Mouse (Mus musculus): ENCODE results near the gene Mmp27. TPM values are rescaled to one million over a fixed set of nuclear protein-coding genes. Genes with fewer than 3 reads are reported as not detected.

The Mmp27 gene
- polyA plus RNA-seq, 1 experiment from 2014 or later: not detected

GRCm38 (mm10) chr9:7570485-7570884, 711 bp upstream of the Mmp27 start:
- Histone ChIP-seq H3K36me3 (no peaks in the 10 kb centered on the region), H3K9me3 (replicated peaks) (no peaks in the 10 kb centered on the region), H3K4me1 (no peaks in the 10 kb centered on the region), H3K27me3 (ENCODE audit: low read depth, poor library complexity, severe bottlenecking) (no peaks in the 10 kb centered on the region), H3K27ac (replicated peaks) (no peak overlapping the region), H3K4me3 (no peak overlapping the region)
- 96% methylated on average over 1 of the region's 1 CpGs for WGBS
- DNase-seq (ENCODE audit: low spot score): no peak

DNA sequence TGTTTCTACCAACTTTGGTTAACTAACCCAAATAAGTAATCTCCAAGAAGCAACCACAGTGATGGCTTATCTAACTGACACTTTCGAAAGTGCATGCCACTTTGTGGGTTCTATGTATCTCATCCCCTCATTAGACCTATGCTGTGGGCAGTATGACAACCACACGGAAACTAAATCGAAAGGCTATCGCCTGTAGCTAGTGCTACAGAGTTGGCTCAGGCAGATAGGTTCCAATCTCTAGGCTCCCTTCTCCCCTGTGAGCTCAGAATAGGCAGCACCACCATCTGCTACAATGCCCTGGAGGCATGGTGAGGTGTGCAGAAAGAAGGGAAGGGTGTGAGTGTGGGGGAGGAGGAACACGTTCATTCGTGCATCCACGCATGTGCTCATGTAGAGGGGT, 992 bp downstream of the Mmp27 start:
- Histone ChIP-seq H3K9me3 (replicated peaks) (no peaks in the 10 kb centered on the region), H3K4me3 (no peak overlapping the region), H3K27me3 (ENCODE audit: low read depth, poor library complexity, severe bottlenecking) (no peaks in the 10 kb centered on the region), H3K4me1 (no peaks in the 10 kb centered on the region), H3K36me3 (no peaks in the 10 kb centered on the region), H3K27ac (replicated peaks) (no peak overlapping the region)
- WGBS: 90% methylated on average over 7 of the region's 7 CpGs
- no peak for DNase-seq (ENCODE audit: low spot score)

- Histone ChIP-seq H3K27ac (replicated peaks) (no peak overlapping the region), H3K4me3 (no peak overlapping the region), H3K36me3 (no peaks in the 10 kb centered on the region), H3K9me3 (replicated peaks) (no peaks in the 10 kb centered on the region), H3K27me3 (ENCODE audit: low read depth, poor library complexity, severe bottlenecking) (no peaks in the 10 kb centered on the region), H3K4me1 (no peaks in the 10 kb centered on the region)
- WGBS: 86% methylated on average over 2 of the region's 2 CpGs
- DNase-seq (ENCODE audit: low spot score): no peak
Observed at GRCm38 (mm10) chr9:7572663-7573308, 1.6 kb downstream of the Mmp27 start.

DNA sequence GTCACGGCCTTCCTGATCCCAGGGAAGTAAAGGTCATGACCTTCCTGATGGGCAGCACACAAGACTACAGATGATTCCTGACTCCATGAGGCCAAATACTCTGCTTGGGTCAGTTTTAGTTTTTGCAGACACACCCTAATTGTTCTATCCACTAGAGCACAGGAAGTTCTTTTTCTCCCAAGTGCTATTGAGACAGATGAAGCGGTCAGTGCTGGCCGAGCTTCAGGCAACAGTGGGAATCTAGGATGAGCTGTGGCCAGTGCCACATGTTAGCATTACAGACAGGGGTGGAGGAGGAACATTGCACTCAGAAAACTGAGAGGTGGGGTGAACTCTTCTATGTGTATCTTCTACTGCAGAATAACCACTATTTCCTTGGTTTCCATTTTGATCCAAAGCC, 4.3 kb downstream of the Mmp27 start:
- no peaks in the 10 kb centered on the region for H3K9me3 ChIP-seq (replicated peaks)
- H3K4me3 ChIP-seq: no peak overlapping the region
- H3K4me1 ChIP-seq: no peaks in the 10 kb centered on the region
- H3K36me3 ChIP-seq: no peaks in the 10 kb centered on the region
- no peak overlapping the region for H3K27ac ChIP-seq (replicated peaks)
- WGBS: 78% methylated on average over 3 of the region's 3 CpGs
- no peaks in the 10 kb centered on the region for H3K27me3 ChIP-seq (ENCODE audit: low read depth, poor library complexity, severe bottlenecking)
- no peak for DNase-seq (ENCODE audit: low spot score)

DNA sequence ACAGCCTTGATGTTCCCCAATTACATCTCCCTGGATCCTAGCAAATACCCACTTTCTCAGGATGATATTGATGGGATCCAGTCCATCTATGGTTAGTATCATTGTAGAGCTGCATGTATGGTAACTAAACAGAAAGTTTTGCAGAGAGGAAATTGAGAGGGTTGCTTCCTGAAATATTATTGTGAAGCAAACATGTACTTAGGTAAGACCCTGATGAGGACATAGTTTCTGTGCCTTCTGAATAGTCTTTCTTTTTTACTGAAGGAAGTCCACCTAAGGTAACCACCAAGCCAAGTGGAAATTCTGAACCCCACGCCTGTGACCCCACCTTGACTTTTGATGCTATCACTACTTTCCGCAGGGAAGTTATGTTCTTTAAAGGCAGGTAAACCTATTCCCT, 6.2 kb downstream of the Mmp27 start:
- Histone ChIP-seq H3K4me3 (no peak overlapping the region), H3K27ac (replicated peaks) (no peak overlapping the region), H3K9me3 (replicated peaks) (no peaks in the 10 kb centered on the region), H3K27me3 (ENCODE audit: low read depth, poor library complexity, severe bottlenecking) (no peaks in the 10 kb centered on the region), H3K36me3 (no peaks in the 10 kb centered on the region), H3K4me1 (no peaks in the 10 kb centered on the region)
- no peak for DNase-seq (ENCODE audit: low spot score)
- 95% methylated on average over 2 of the region's 2 CpGs for WGBS

DNA sequence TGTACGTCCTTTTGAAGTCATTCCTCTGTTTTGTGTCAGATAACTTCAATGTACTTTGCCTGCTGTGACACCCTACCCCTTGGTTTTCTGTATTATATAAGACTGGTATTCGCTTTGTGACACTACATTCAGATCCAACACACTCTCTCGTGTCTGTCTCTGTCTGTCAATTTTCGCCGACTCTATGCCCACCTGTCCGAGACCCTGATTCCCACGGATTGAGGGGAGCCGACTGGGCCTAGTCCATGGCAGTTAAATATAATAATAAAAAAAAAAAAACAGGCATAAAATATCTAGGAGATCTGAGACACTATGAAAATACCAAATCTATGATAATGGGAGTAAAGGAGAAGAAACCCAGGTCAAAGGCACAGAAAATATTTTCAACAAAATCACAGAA, 18.9 kb downstream of the Mmp27 start:
- H3K27ac ChIP-seq (replicated peaks): no peak overlapping the region
- H3K4me3 ChIP-seq: no peak overlapping the region
- DNase-seq (ENCODE audit: low spot score): no peak
- 77% methylated on average over 8 of the region's 8 CpGs for WGBS
- H3K4me1 ChIP-seq: peaks cover 3% of the 10 kb centered on the region; the same call in 1 of the 2 replicates
- no peaks in the 10 kb centered on the region for H3K9me3 ChIP-seq (replicated peaks)
- H3K27me3 ChIP-seq (ENCODE audit: low read depth, poor library complexity, severe bottlenecking): no peaks in the 10 kb centered on the region
- H3K36me3 ChIP-seq: no peaks in the 10 kb centered on the region

GRCm38 (mm10) chr9:7593272-7593812, 22.1 kb downstream of the Mmp27 start:
- Histone ChIP-seq H3K36me3 (no peaks in the 10 kb centered on the region), H3K4me3 (no peak overlapping the region), H3K27me3 (ENCODE audit: low read depth, poor library complexity, severe bottlenecking) (no peaks in the 10 kb centered on the region), H3K4me1 (peaks cover 4% of the 10 kb centered on the region; the same call in 1 of the 2 replicates), H3K9me3 (replicated peaks) (no peaks in the 10 kb centered on the region), H3K27ac (replicated peaks) (no peak overlapping the region)
- 92% methylated on average over 3 of the region's 3 CpGs for WGBS
- DNase-seq (ENCODE audit: low spot score): no peak

GRCm38 (mm10) chr9:7594816-7595540, 23.8 kb downstream of the Mmp27 start:
- H3K36me3 ChIP-seq: no peaks in the 10 kb centered on the region
- DNase-seq (ENCODE audit: low spot score): peak; percentile 70
- H3K27ac ChIP-seq (replicated peaks): no peak overlapping the region; the same call in 1 of the 2 replicates
- peaks cover 4% of the 10 kb centered on the region; the same call in 1 of the 2 replicates for H3K4me1 ChIP-seq
- 15% methylated on average over 6 of the region's 6 CpGs for WGBS
- H3K4me3 ChIP-seq: peak overlapping the region; percentile 35; the same call in 1 of the 2 replicates
- no peaks in the 10 kb centered on the region for H3K9me3 ChIP-seq (replicated peaks)
- no peaks in the 10 kb centered on the region for H3K27me3 ChIP-seq (ENCODE audit: low read depth, poor library complexity, severe bottlenecking)

DNA sequence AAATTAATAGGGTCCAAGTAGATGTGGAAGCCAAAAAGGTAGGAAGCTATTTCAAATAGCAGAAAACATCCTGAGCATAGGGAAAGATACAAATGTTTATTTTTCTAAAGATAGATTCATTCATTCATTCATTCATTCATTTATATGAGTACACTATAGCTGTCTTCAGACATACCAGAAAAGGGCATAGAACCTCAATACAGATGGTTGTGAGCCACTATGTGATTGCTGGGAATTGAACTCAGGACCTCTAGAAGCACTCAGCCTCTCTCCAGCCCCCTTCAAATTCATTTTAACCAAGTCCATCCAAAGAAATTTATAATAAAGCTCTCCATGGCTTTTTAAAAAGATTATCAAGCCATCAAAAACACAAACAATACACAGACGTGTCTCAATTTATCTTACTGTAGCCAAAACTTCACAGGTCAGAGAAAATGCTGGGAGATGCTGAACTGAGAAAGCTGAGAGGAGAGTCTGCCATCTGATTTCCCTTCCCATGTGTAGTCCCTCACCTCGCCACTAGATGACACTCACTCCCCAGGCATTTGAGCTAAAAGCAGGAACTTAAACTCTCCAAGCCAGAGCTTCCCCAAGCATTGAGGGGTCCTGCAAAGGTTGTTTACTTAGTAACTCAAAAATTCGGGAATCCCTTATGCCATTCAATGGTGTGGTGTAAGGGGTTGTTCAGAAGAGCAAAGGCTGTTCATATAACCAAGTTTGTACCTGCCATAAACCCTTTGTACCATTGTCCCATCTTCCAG, 32.0 kb downstream of the Mmp27 start:
- WGBS: 7% methylated on average over 3 of the region's 3 CpGs
- Histone ChIP-seq H3K9me3 (replicated peaks) (no peaks in the 10 kb centered on the region), H3K36me3 (no peaks in the 10 kb centered on the region), H3K4me1 (no peaks in the 10 kb centered on the region), H3K4me3 (no peak overlapping the region), H3K27me3 (ENCODE audit: low read depth, poor library complexity, severe bottlenecking) (no peaks in the 10 kb centered on the region), H3K27ac (replicated peaks) (no peak overlapping the region)
- DNase-seq (ENCODE audit: low spot score): peak; percentile 64

DNA sequence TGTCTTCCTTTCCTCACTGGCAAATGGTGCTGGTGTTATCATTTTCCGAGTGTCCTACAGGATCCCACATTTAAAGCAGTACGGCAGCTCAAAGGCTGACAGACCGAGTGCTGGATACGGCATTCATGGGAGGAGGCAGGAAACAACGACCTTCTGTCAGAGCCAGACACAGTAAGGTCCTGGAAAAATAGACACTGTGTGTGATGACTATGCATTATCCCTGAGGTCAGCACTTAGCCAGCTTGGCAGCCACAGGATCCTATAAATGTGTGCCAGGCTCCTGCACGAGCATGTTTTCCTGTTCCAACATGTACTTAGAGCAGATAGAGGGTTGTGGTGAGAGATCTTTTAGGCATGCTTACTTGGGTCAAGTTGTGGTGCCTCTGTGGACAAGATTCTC, 32.8 kb downstream of the Mmp27 start:
- H3K9me3 ChIP-seq (replicated peaks): no peaks in the 10 kb centered on the region
- WGBS: 87% methylated on average over 6 of the region's 6 CpGs

DNA sequence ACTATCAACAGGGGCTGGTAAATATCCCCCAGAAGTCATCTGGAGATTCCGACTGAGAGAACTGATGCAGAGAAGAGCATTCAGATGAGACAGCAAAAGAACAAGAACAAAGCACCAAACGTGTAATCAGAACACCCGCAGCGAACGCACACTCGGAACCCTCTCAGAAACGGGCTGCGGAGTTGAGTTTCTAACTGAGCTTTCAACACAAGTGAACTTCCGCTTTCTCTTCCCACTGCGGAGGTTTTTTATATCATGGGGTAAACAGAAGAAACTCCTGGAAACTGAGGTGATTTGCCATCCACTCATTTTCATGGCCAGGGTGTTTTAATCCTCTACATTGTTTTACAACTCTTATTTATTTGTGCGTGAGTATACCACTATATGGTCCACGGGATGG, 34.4 kb downstream of the Mmp27 start:
- H3K27me3 ChIP-seq (ENCODE audit: low read depth, poor library complexity, severe bottlenecking): no peaks in the 10 kb centered on the region
- no peaks in the 10 kb centered on the region for H3K36me3 ChIP-seq
- H3K4me1 ChIP-seq: no peaks in the 10 kb centered on the region
- H3K27ac ChIP-seq (replicated peaks): no peak overlapping the region
- H3K9me3 ChIP-seq (replicated peaks): no peaks in the 10 kb centered on the region
- 88% methylated on average over 12 of the region's 12 CpGs for WGBS
- DNase-seq (ENCODE audit: low spot score): no peak
- H3K4me3 ChIP-seq: no peak overlapping the region

More for the DNA sequence above, 32.8 kb downstream of the Mmp27 start:
- no peak overlapping the region for H3K27ac ChIP-seq (replicated peaks)
- no peak overlapping the region for H3K4me3 ChIP-seq
- no peaks in the 10 kb centered on the region for H3K4me1 ChIP-seq
- H3K27me3 ChIP-seq (ENCODE audit: low read depth, poor library complexity, severe bottlenecking): no peaks in the 10 kb centered on the region
- no peaks in the 10 kb centered on the region for H3K36me3 ChIP-seq
- DNase-seq (ENCODE audit: low spot score): no peak

DNA sequence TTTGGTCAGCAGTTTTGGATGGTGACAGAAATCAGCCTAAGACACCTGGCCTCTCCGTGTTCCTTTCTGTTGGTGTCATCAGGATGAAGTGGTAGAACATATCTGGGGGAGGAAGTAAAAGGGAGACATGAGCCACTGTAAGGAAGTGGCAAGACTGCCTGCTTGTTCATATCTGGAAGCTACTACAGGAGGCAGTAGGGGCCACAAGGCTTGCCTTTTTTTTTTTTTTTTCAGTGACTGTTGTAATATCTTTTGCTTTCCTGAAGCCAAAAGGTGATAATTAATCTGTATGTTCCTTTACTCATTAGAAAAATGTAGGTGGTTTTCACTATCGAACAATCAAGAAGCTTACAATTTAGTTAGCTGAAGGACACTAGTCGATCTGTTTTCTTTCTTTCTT, 51.4 kb downstream of the Mmp27 start:
- WGBS: 78% methylated on average over 3 of the region's 3 CpGs
- Histone ChIP-seq H3K9me3 (replicated peaks) (no peaks in the 10 kb centered on the region), H3K27ac (replicated peaks) (no peak overlapping the region), H3K4me1 (no peaks in the 10 kb centered on the region), H3K4me3 (no peak overlapping the region), H3K27me3 (ENCODE audit: low read depth, poor library complexity, severe bottlenecking) (no peaks in the 10 kb centered on the region), H3K36me3 (no peaks in the 10 kb centered on the region)
- DNase-seq (ENCODE audit: low spot score): no peak

DNA sequence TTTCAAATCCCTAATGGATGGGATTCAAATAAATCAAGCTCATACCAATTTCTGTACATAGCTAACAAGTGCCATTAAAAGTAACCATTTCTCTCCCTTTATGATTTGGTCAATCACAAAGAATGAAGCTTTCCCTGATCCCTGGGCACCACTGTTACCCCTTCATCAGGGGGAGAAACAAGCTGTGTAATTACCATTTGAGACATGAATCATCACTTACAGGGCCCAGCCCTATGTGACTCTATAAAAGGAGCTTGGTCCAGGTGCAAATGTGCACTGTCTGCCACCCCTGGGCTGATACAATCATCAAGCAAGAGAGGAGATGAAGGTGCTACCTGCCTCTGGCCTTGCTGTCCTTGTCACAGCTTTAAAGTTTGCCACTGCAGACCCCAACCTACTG, 56.7 kb downstream of the Mmp27 start, which contains the start of gene Mmp20:
Mmp20 (plus strand) TSS at position 301 of the 400 bp plus-strand sequence.
- H3K27ac ChIP-seq (replicated peaks): no peak within 1 kb of the TSS
- H3K4me3 ChIP-seq: no peak within 1 kb of the TSS
- H3K36me3 ChIP-seq: no peaks in the 10 kb centered on the region
- H3K9me3 ChIP-seq (replicated peaks): no peaks in the 10 kb centered on the region
- H3K27me3 ChIP-seq (ENCODE audit: low read depth, poor library complexity, severe bottlenecking): no peaks in the 10 kb centered on the region
- no peaks in the 10 kb centered on the region for H3K4me1 ChIP-seq
- no peak for DNase-seq (ENCODE audit: low spot score)
